Mouse (Mus musculus): ENCODE results near the gene Kirrel2.

The Kirrel2 gene

GRCm38 (mm10) chr7:30411023-30411422 is 46.5 kb downstream of the Kirrel2 start:
- DNase-seq, result no peak

GRCm38 (mm10) chr7:30409789-30410188 is 47.7 kb downstream of the Kirrel2 start:
- DNase-seq, result no peak

GRCm38 (mm10) chr7:30408639-30409038 is 48.9 kb downstream of the Kirrel2 start:
- no peak for DNase-seq

GRCm38 (mm10) chr7:30402343-30402742 is 55.1 kb downstream of the Kirrel2 start:
- no peak for DNase-seq

- DNase-seq, result no peak
These were observed 57.8 kb downstream of the Kirrel2 start for GRCm38 (mm10) chr7:30399671-30400070.

Measured in right cerebral cortex, postnatal 25 days (tissue).